Mouse (Mus musculus) adipose tissue, adult 10 weeks (tissue): ENCODE results near the gene Gcnt2. TPM values are rescaled to one million over a fixed set of nuclear protein-coding genes. Genes with fewer than 3 reads are reported as not detected.

Source experiments
- polyA plus RNA-seq: library from polyadenylated mRNA; stranded (reverse); fragments of 350-450 nt; fragmentation: Illumina TruSeq; extraction: RNeasy Lipid Tissue Mini Kit (QIAGEN cat#74804); gene quantifications from one replicate; pipeline ENCODE4 v1.2.3, GENCODE M21; 2014; ENCODE audit warnings: low read depth, low replicate concordance

Gene Gcnt2
- polyA plus RNA-seq: 16.9 TPM

DNA sequence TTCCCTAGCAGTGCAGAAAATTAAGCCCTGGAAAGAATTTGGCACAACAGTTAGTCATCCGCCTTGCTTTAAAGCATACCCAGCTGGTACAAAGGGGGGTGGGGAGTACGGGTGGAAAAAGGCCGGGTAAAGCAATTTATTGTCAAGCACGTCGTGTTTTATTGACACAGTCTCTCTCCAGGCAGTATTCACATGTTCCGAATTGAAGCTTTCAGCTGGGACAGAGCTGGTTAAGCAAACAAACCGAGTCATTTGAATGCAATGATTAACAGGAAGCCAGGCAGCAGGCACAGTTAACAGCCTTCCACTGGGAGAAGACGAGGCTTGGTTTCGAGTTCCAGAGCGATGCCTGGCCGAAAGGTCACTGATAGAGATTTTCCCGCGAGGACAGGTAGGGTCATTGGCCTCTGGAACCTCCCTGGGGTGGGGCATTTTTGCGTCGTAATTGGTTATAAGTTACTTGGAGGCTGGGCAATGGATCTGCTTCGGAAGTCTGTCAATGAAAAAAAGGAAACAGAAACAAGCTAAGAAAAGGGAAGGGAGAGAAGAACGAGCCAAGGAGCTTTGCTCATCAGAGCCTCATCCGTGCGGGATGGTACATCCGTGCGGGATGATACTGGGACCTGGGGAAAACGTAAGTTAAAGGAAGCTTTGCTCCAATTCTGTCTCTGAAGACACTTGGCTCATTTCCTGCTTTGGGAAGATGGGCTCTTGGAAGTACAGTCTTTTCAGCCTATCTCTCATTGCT is at the start of gene Gcnt2:
TSS of gene Gcnt2 (plus strand) at position 103 of the 748 bp plus-strand sequence.

DNA sequence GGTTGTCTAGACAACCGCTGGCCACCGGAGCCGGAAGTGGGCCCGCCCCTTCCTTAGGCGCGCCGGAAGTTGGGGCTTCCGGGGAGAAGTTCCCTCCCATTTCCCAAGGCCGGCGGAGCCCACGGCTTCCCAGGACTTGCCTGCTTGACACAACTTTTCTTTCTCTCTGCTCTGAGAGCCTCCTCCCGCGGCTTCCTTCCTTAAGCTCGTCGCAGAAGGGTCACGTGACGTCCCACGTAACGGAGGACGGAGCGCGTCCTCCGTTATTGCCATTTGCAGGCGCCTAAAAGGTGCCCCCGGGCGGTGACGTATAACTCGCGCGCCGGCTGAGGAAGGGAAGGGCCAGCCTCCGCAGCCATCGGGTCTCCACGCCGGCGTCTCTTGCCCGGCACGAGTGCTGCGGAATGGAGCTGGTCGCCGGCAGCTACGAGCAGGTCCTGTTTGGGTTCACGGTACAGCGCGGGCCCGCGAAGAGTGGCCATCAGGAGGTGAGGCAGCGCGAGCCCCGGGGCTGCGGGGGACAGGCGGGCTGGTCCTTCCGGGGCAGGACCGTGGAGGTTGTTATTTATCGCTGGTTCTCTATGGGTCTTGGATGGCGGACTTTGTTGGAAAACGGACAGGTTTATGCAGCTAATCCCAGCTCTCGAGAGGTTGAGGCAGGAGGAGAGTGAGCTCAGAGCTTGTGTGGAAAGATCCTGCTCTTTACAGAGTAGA is 141.5 kb downstream of the Gcnt2 start, which contains the start of gene Pak1ip1:
TSS of gene Pak1ip1 (plus strand) at position 98 of the 714 bp plus-strand sequence.

Other genes starting within 250 kb of the Gcnt2 start
- 15.8 TPM for gene Tfap2a, start 121.4 kb upstream of the Gcnt2 start, polyA plus RNA-seq
- gene Pak1ip1, start 141.3 kb downstream of the Gcnt2 start, polyA plus RNA-seq: 49.3 TPM
- gene Tmem14c, start 156.5 kb downstream of the Gcnt2 start, polyA plus RNA-seq: 137 TPM
- gene Mak, start 220.0 kb downstream of the Gcnt2 start, polyA plus RNA-seq: 2.4 TPM